Mouse (Mus musculus) macrophage (primary cell): ENCODE results near the gene Zcchc17. TPM values are rescaled to one million over a fixed set of nuclear protein-coding genes. Genes with fewer than 3 reads are reported as not detected.

Experiments used
- H3K27ac ChIP-seq: fragments of 350-480 bp; formaldehyde crosslinking; 2 replicates; pipeline ENCODE4 v1.9.0; 2021
- H3K36me3 ChIP-seq: fragments of 350-480 bp; formaldehyde crosslinking; 2 replicates; pipeline ENCODE4 v1.9.0; 2021; ENCODE audit errors: inconsistent target
- H3K4me3 ChIP-seq: fragments of 350-480 bp; formaldehyde crosslinking; 2 replicates; pipeline ENCODE4 v1.9.0; 2021; ENCODE audit errors: inconsistent target
- H3K79me2 ChIP-seq: fragments of 350-480 bp; formaldehyde crosslinking; 2 replicates; pipeline ENCODE4 v1.9.0; 2021; ENCODE audit errors: inconsistent target
- WGBS: methylation state at CpG from one replicate; pipeline ENCODE4 v1.1.7; 2026; ENCODE audit warnings: inconsistent platforms; ENCODE audit not compliant: missing documents; 5-methylcytosine and 5-hydroxymethylcytosine counted together
- polyA plus RNA-seq: library from polyadenylated mRNA; stranded (reverse); fragments of 250-400 nt; gene quantifications from 3 replicates; pipeline ENCODE4 v1.2.4, GENCODE M21; 2018; ENCODE audit warnings: inconsistent platforms
- total RNA-seq, 78 experiments: library from RNA; depleted of rRNA; stranded (reverse); fragments of 250-400 nt; gene quantifications; 1 replicate in 9 of 78; 2 replicates in 24 of 78; 3 replicates in 43 of 78; 4 replicates in 2 of 78; pipeline ENCODE4 v1.2.4; 2018; ENCODE audit warnings: inconsistent platforms in 56 of 78

Gene Zcchc17
- 10 to 100 TPM in 17 of 26 experiments, 1 to 10 TPM in 9; 4.0 to 22.6 (median 12.6) TPM for total RNA-seq (2018; cell fraction: chromatin; rRNA removed)
- total RNA-seq (2018; cell fraction: cytosol; rRNA removed), result 10 to 100 TPM; 11.9 to 28.3 (median 19.9) TPM
- 10 to 100 TPM in 12 of 26 experiments, 1 to 10 TPM in 14; 5.3 to 23.1 (median 9.1) TPM for total RNA-seq (2018; cell fraction: nucleus; rRNA removed)
- polyA plus RNA-seq, result 18.6 to 32.0 TPM (median 25.5 TPM) in 3 replicates

DNA sequence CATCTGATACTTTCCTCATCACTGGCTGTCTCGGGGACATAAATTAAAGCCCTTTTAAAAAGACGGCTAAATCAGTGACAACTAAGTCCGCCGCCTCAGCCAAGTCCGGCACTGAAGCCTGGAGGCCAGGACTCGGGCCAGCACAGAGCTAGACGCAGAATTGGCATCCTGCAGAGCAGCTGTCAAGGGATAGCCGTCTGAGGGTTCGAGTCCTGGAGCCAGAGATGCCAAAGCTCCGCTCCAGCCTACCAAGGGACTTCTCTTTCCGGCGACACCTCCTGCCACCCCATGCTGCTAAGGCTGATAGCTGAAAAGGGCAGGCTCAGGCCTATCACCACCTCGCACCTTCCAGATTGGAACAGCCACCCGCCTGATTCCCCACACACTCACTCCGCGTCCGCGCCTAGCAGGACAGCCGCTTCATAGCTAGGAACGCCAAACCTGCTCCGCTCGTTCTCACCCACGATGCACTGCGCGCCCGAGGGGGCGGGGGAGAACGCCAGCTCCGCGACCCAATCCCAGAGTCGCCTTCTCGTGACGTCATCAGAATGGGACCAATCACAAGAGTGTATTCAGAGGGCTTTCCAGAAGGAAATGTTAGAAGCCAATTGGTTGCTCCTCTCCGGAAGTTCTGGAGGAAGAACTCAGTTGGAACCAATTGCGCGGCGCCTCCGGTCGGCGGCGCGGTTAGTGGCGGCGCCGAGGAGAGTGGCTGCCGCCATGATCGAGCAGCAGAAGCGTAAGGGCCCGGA lies at the start of gene Zcchc17, which contains the start of gene Snrnp40:
TSS of gene Zcchc17 (minus strand) at position 458 of the 752 bp plus-strand sequence.
TSS of gene Snrnp40 (plus strand) at position 647 of the 752 bp plus-strand sequence.
- H3K27ac ChIP-seq, result peak within 1 kb of the TSS; percentile 54
- H3K79me2 ChIP-seq, result peaks cover 84% of the 10 kb centered on the region
- WGBS, result under 1% methylated on average over 48 of the region's 49 CpGs
- peaks cover 7% of the 10 kb centered on the region; the same call in 1 of the 2 replicates for H3K36me3 ChIP-seq
- H3K4me3 ChIP-seq, result peak within 1 kb of the TSS; percentile 98

DNA sequence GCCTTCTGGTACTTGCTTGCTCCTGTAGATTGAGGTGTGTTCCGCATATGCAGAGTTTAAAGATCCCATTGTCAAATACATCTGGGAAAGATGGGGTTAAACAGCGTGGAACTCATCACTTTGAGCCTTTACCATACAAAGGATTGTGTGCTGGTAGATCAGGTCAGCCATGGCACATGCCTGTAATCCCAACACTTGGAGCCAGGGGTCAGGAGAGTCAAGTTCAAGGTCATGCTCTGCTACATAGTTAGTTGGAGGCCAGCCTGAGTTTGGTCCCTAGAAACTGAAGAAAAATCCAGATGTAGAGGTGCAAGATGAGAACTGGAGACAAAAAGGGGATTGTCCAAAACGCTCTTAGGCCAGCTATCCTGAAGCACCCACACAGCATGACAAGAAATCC lies 31.5 kb upstream of the Zcchc17 start:
- WGBS, result 88% methylated on average over 3 of the region's 3 CpGs
- Histone ChIP-seq H3K36me3 (peaks cover 27% of the 10 kb centered on the region), H3K27ac (no peak overlapping the region), H3K79me2 (no peaks in the 10 kb centered on the region), H3K4me3 (no peak overlapping the region)

DNA sequence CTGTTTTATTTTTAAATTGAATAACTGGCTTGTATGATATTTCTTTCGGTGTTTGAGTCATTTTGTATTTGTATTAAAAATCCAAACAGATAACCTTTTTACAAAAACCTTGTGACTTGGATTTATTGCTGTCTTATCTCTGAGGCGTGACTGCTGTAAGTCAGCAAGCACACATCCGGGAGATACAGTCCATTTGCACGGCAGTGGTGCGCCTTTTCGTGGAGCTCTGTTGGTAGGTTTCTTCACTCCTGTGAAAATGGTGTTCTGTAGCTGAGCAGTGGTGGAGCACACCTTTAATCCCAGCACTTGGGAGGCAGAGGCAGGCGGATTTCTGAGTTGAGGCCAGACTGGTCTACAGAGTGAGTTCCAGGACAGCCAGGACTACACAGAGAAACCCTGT lies 30.2 kb upstream of the Zcchc17 start:
- WGBS, result 95% methylated on average over 7 of the region's 7 CpGs
- no peaks in the 10 kb centered on the region for H3K79me2 ChIP-seq
- no peak overlapping the region for H3K27ac ChIP-seq
- H3K4me3 ChIP-seq, result no peak overlapping the region
- peaks cover 39% of the 10 kb centered on the region for H3K36me3 ChIP-seq

DNA sequence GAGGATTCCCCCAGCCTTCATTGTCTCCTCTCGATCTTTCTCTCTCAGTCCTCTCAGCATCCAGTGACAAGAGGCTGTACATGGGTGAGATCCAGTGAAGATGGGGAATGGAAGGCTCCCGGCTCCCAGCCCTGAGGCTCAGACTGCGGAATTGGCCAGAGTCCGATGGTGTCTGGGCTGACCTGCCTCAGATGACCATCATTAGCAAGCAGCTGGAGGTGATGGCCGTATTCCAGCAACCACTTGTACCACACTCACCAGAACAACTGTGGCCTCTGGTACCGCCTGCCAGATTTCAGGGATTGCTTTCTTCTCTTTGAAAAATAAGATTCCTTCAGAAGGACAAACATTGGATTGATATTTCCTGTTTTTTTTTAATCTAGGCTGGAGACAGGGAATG lies 29.8 kb upstream of the Zcchc17 start:
- H3K36me3 ChIP-seq, result peaks cover 43% of the 10 kb centered on the region
- no peaks in the 10 kb centered on the region for H3K79me2 ChIP-seq
- H3K4me3 ChIP-seq, result no peak overlapping the region
- H3K27ac ChIP-seq, result no peak overlapping the region
- WGBS, result 98% methylated on average over 6 of the region's 6 CpGs

DNA sequence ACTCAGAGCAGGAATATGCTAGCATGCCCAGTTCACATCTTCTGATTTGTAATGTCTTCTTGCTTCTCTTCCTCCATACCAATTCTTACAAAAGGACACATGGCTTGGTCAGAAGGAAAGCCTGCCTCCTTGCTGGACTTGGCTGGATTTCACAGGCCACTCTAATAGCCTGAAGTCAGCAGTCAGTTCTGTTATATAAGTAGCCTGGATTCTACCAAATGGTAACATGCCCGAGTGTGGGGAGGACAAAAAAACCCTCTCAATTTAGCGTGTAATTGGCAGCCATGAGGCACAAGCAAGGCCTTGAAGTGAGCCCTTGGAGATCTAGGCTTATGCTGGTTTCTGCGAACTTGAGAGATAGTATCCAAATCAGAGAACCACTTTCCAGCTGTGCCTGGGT lies 27.5 kb upstream of the Zcchc17 start:
- H3K27ac ChIP-seq, result no peak overlapping the region
- H3K79me2 ChIP-seq, result no peaks in the 10 kb centered on the region
- 84% methylated on average over 3 of the region's 3 CpGs for WGBS
- peaks cover 61% of the 10 kb centered on the region for H3K36me3 ChIP-seq
- no peak overlapping the region for H3K4me3 ChIP-seq

DNA sequence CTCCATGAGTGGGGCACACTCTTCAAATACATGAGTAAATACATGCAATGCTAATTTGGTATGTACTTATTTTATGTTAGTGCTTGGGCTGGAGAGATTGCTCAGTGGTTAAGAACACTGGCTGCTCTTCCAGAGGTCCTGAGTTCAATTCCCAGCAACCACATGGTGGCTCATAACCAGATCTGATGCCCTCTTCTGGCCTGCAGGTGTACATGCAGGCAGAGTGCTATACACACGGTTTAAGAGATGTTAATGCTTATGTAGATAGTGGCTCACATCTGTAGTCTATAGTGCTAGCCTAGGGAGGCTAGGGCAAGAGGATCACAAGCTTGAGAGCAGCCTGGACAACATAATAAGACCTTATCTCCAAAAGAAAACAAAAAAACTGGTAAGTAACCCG lies 20.7 kb upstream of the Zcchc17 start:
- H3K27ac ChIP-seq, result no peak overlapping the region
- H3K36me3 ChIP-seq, result peaks cover 66% of the 10 kb centered on the region
- WGBS, result 100% methylated on average over 2 of the region's 2 CpGs
- H3K4me3 ChIP-seq, result no peak overlapping the region
- H3K79me2 ChIP-seq, result no peaks in the 10 kb centered on the region

DNA sequence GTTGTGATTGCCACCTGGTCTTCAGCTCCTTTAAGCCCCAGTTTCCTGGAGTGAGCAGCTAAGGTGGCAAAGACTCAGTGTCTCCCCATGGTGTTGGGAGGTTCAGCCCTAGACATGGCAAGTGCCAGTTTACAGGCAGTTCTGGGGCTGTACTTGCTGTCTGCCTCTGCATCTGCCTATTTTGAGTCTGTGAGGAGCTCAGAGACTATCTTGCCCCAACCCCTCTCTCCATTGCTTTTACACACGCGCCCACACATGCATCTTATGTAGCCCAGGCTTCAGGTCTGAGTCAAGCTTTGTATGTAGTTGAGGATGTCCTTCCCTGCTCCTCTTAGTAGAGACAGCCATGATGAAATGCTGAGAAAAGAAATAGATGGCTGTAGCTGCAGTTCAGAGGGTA lies 19.4 kb upstream of the Zcchc17 start:
- 100% methylated on average over 2 of the region's 2 CpGs for WGBS
- H3K4me3 ChIP-seq, result no peak overlapping the region
- H3K36me3 ChIP-seq, result peaks cover 66% of the 10 kb centered on the region

DNA sequence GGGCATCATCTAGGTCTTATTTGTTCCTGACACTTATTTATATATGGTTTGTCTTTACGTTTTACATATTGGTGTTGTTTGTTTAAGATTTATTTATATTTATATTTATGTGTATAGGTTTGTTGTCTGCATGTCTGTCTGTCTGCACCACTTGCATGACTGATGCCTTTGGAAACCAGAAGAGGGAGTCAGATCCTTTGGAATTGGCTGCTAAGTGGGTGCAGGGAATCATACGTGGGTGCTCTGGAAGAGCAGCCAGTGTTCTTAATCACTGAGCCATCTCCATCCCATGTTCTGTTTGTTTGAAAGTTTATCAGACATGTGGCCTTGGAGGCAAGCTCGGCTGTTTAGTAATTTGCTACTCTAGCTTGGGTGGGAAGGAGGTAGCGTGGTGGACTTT lies 17.8 kb upstream of the Zcchc17 start:
- Histone ChIP-seq H3K79me2 (no peaks in the 10 kb centered on the region), H3K27ac (no peak overlapping the region), H3K36me3 (peaks cover 59% of the 10 kb centered on the region), H3K4me3 (no peak overlapping the region)
- 95% methylated on average over 4 of the region's 4 CpGs for WGBS

More for the DNA sequence above, 19.4 kb upstream of the Zcchc17 start:
- Histone ChIP-seq H3K79me2 (no peaks in the 10 kb centered on the region), H3K27ac (no peak overlapping the region)

DNA sequence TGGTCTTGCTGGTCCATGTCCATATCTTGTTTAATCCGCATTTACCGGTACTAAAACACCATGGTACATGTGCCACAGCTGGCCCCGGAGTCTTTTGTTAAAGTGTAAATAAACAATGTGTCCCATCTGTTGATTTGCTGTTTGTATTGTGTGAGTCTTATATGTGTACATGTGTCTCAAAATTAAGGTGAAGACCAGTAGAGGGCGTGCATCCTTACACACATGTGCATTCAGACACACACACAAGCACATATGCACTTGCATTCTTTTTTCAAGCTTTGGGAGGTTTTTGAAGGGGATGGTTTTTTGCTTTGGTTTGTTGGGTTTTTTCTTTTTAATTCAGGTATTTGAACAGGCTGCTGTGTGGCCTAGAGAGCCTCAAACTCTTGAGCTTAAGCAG lies 16.9 kb upstream of the Zcchc17 start:
- H3K36me3 ChIP-seq, result peaks cover 56% of the 10 kb centered on the region

DNA sequence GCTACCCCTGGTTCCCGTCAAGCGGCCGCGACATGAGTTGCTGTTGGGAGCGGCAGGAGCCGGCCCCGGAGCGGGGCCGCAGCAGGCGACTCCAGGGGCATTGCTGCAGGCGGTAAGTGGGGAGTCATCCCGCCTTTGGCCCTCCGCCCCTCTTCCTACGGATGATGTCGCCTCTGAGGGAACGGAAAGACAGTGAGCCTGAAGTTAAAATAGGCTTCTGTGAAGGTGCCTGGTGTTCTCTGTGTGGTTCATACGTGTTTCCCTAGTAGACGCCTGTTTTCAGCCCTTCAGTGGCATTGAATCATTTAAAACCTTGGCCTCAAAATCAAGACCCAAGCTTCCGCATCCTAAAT lies 471 bp upstream of the Zcchc17 start:
- Histone ChIP-seq H3K4me3 (peak overlapping the region; percentile 93), H3K79me2 (peaks cover 79% of the 10 kb centered on the region), H3K36me3 (peaks cover 12% of the 10 kb centered on the region; the same call in 1 of the 2 replicates), H3K27ac (peak overlapping the region; percentile 25)
- WGBS, result 1% methylated on average over 19 of the region's 19 CpGs

More for the DNA sequence above, 16.9 kb upstream of the Zcchc17 start:
- 100% methylated on average over 3 of the region's 4 CpGs for WGBS
- no peaks in the 10 kb centered on the region for H3K79me2 ChIP-seq
- no peak overlapping the region for H3K27ac ChIP-seq
- no peak overlapping the region for H3K4me3 ChIP-seq

DNA sequence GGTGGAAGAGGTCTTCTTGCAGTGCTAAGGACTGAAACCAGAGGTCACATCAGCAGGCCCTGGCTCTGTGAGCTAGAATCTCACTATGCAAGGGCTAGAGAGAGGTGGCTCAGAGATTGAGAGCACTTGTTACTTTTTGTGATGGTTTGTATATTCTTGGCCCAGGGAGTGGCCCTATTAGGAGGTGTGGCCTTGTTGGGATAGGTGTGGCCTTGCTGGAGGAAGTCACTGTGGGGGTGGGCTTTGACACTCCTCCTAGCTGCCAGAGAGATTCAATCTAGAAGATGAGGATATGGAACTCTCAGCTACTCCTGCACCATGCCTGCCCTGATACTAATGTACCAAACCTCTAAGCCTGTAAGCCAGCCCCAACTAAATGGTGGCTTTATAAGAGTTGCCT lies 1.8 kb downstream of the Zcchc17 start:
- H3K79me2 ChIP-seq, result peaks cover 81% of the 10 kb centered on the region
- H3K36me3 ChIP-seq, result peaks cover 13% of the 10 kb centered on the region; the same call in 1 of the 2 replicates
- H3K4me3 ChIP-seq, result no peak overlapping the region
- H3K27ac ChIP-seq, result no peak overlapping the region

DNA sequence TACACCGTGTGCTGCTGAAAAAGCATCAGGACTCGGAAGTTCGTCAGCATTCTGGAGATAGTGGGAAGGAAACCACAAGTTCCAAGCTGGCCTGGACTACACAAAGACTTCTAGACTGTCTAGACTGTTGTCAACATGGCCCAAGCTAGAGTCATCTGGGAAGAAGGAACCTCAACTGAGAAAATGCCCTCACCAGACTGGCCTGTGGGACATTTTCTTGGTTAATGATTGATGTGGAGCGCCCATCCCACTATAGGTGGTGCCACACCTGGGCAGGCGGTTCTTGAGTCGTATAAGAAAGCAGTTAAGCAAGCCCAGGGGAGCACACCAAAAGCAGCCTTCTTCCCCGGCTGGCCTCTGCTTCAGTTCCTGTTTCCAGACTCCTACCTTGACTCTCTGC lies 7.2 kb downstream of the Zcchc17 start:
- peaks cover 61% of the 10 kb centered on the region for H3K36me3 ChIP-seq
- H3K4me3 ChIP-seq, result no peak overlapping the region
- H3K79me2 ChIP-seq, result peaks cover 33% of the 10 kb centered on the region; the same call in 1 of the 2 replicates
- no peak overlapping the region for H3K27ac ChIP-seq
- WGBS, result 93% methylated on average over 7 of the region's 7 CpGs

DNA sequence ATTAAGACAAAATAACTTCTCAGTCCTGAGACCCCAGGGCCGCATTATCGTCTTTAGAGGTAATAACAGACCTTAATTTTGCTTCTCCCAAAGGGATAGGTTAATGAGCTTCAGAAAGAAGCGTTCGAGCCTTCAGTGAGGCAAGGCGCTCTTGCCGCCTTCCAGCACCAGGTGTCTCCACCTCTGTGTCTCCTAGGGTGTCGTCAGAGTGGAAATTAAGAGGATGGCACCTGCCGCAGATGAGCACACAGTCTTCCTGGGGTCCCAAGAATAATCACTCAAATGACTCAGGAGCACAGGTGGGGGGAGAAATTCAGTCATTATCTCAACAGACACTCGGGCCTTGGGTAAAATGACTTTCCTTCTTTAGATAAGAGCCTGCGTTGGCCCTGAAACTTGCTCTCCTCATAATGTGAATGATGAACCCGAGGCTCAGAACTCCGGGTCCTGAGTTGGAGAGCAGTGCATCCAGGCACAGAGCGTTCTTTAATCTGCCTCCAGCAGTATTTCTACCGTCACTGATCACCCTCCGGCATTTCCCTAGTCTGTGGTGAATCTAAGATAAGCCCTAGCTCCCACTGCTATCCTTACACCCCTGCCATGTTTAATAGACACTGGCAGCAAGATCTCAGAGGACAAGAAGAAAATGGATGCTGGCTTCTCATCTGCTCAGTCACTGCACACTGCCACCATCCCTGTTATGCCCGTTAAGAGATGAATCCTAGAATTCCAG lies 8.9 kb downstream of the Zcchc17 start:
- H3K79me2 ChIP-seq, result peaks cover 16% of the 10 kb centered on the region; the same call in 1 of the 2 replicates
- H3K36me3 ChIP-seq, result peaks cover 61% of the 10 kb centered on the region
- H3K4me3 ChIP-seq, result no peak overlapping the region
- H3K27ac ChIP-seq, result no peak overlapping the region
- WGBS, result 93% methylated on average over 16 of the region's 16 CpGs

DNA sequence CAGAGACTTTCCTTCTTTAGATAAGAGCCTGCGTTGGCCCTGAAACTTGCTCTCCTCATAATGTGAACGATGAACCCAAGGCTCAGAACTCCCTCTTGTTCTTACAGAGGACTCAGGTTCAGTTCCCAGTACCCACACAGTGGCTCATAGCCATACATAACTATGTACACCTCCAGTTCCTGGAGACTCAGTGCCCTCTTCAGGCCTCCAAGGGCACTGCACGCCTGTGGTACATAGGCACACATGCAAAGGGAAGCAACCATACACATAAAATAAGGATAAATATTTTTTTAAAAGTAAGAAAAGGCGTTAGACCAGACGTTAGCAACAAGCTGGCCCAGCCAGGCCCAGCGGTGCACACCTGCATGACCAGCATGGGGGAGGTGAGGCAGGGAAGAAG lies 10.1 kb downstream of the Zcchc17 start:
- Histone ChIP-seq H3K4me3 (no peak overlapping the region), H3K36me3 (peaks cover 61% of the 10 kb centered on the region), H3K79me2 (peaks cover 4% of the 10 kb centered on the region; the same call in 1 of the 2 replicates), H3K27ac (no peak overlapping the region)
- 96% methylated on average over 6 of the region's 6 CpGs for WGBS

DNA sequence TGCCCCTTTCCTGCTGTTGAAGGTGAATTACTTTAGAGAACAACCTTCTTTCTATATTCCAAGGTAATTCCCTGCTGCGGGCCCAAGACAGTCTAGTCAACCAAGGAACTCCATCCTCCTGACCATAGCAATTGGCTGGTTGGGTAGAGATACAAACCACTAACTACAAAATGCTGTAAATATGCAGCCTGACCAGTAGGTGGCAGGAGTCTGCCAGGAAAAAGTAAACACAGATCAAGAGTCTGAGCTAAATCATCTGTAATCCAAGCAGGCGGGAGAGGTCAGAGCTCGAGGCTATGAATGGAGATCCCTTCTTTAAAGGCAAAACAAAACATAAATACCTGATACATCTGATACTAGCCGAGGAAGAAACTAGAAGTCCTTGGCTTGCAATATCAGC lies 18.1 kb downstream of the Zcchc17 start:
- Histone ChIP-seq H3K79me2 (no peaks in the 10 kb centered on the region), H3K36me3 (peaks cover 16% of the 10 kb centered on the region), H3K27ac (no peak overlapping the region), H3K4me3 (no peak overlapping the region)
- 52% methylated on average over 4 of the region's 4 CpGs for WGBS
